Mouse (Mus musculus) lung, postnatal 25 days (tissue): Measurements from ENCODE around the gene Sct.

Experiments used
- DNase-seq: peaks from one replicate; pipeline ENCODE4 v3.0.0; 2022; ENCODE audit warnings: low spot score

Sct gene

DNA sequence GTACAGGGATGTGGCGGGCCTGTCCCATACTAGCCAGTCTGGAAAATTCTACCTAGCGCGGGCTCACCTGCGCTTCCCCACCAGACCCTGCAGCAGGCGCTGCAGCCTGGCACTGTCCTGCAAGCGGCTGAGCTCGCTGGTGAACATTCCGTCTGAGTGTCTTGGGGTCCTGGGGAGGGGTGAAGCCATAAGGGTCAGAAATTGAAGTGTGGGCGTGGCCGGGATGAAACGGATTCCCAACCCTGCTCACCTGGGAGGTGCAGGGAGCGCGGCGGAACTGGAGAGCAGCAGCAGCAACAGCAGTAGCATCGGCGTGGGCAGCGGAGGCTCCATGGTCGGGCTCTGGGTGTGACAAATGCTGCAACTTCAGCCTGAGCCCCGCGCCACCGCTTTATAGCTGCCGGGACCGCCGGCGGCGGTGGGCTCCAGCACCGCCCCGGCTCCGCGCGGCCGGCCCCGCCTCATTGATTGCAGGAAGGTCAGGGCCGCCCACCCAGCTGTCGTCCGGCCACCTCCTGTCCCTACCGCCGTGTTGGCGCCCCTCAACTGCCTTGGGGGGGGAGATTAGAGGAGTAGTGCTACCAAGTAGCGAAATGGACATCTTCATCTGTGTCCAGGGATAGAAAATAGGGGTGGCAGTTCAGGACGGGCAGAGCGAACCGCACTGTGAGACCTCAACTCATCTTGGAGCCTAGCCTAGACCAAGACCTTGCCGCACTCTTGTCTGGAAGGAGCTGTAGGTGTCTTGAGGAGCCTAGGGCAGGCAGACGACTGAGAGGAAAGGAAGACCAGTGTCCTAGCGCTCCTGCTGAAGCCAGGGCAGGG is at the start of gene Sct:
Sct (minus strand) TSS at position 368 of the 825 bp plus-strand sequence.
- DNase-seq: no peak

GRCm38 (mm10) chr7:141328373-141328990 is 49.5 kb upstream of the Sct start:
- DNase-seq: no peak

DNA sequence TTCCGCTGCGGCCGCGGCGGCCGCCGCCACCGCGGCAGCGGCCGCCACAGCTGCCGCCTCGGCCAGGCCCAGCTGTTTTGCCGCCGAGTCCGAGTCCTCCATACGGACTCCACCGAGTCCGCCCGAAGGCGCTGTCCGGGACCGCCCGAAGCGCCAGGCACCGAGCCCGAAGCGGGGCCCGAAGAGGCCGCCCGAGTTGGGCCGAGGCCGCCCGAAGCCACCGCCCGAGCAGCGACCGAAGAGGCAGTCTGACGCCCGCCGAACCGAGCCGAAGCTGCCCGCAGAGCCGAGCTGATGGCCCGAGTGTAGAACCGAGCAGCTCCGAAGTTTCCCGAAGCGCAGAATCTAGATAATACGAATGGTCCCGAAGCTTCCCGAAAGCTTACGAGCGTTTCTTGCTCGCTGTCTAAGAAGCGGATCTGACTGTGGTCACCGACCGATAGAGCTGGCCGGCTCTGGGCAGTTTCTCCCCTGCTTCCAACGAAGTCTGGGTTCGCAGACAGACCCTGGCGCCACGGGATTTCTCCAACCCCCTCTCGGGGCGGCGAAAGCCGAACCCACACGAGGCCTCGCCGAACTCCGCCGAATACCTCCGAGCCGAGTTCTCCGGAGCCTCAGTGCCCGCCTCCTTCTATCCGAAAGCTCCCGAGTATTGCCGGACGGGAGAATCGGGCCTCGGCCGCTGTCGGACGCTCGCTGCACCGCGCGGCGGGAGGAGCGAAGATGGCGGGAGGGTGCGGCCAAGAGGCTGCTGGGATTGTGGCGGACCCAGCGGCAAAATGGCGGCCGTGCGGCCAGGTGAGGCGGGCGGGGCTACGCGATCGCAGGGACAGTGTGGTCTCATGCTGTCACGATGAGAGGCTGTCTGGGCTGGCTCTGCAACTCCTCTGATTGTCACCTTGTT is 48.8 kb upstream of the Sct start, which contains the start of the genes Deaf1 and Tmem80:
Deaf1 (minus strand) TSS at position 222 of the 904 bp plus-strand sequence.
Tmem80 (plus strand) TSS at position 271 of the 904 bp plus-strand sequence.
- DNase-seq: peak; percentile 99

- no peak for DNase-seq
Measured at GRCm38 (mm10) chr7:141326546-141327446, 47.9 kb upstream of the Sct start.

DNA sequence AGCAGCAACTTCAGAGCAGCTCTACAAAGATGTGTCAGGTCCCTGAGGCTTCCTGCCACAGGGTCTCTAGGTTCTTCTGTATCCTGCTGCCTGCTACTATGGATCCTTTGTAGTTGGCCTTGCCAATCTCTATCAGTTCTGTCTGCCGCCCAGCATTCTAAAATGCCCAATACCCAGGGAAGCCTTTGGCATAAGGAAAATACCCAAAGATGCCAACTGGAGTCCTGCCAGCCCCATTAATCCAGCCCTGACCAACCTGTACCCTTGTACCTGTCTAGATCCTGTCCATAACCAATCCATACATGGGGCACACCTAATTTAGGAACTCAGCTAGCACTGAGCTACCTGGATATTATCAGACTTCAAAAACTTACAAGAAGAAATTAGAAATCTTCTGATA is 45.8 kb upstream of the Sct start:
- DNase-seq: no peak

DNA sequence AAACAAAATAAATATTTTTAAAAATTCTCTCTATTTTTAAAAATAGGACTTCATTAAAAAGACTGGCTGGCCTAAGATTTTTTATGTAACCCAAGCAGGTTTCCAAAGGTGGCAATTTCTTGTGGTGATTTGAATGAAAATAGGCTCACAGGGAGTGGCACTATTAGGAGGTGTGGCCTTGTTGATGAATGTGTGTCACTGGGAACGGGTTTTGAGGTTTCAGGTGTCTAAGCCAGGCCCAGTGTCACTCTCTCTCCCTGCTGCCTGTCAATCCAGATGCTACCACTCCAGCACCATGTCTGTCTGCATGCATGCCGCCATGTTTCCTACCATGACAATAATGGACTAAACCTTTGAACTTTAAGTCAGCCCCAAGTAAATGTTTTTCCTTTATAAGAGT is 40.5 kb upstream of the Sct start:
- no peak for DNase-seq

- DNase-seq: no peak
Measured at GRCm38 (mm10) chr7:141317619-141318132, 38.7 kb upstream of the Sct start.

- DNase-seq: peak; percentile 45
Measured at GRCm38 (mm10) chr7:141315974-141316373, 37.0 kb upstream of the Sct start.

DNA sequence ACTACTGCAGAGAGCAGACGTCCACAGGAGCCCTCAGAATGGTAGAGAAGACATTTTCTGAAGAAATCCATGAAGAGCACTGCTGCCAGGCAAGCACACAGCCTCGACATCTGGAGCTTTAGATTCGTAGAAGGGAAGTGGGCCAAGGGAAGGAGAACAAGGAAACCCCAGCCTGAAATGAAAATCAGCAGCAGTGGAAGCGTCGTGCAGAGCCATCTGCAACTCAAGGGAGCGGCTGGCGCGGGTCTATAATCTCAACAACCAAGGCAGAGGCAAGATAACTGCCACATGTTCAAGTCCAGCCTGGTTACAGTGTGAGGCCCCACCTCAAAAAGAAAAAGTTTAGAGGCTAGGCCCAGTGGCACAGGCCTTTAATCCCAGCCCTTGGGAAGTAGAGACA is 36.1 kb upstream of the Sct start:
- no peak for DNase-seq

DNA sequence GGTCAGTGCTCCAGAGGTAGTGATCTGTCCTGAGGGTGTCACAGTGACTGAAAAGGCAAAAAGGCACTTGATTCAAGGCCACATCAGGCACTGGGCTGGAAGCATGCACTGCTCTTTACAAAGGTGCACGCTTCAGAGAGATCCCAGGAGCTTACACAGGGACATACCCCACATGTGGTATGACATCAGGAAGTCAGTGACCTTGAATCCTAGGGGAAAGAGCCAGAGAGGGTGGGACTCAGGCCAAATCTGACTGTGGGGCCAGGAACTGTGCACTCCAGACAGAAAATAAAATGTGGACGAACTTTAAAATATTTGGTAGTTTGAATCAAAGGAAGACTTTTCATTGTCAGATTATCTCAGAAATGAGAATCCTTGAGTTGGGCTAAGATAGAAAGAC is 35.5 kb upstream of the Sct start:
- DNase-seq: no peak

DNA sequence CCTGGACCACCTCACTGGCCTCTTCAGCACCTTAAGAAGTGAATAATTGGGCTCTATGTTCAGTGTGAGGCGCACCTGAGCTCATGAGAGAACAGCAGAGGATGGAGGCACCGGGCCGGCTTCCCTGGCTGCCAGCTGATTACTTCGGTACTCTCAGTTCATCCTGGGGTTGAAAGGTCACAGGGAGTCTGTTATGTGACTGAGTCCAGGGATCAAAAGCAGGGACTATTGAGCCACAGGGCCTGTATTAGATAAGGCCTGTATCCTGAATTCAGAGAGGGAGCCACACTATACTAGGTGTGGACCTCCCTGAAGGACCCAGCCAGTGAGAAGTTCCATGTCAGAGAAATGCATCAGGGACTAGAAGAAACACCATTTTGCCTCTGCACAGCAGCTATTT is 25.6 kb upstream of the Sct start:
- no peak for DNase-seq

- DNase-seq: peak; percentile 18
Measured at GRCm38 (mm10) chr7:141302702-141303268, 23.9 kb upstream of the Sct start.

DNA sequence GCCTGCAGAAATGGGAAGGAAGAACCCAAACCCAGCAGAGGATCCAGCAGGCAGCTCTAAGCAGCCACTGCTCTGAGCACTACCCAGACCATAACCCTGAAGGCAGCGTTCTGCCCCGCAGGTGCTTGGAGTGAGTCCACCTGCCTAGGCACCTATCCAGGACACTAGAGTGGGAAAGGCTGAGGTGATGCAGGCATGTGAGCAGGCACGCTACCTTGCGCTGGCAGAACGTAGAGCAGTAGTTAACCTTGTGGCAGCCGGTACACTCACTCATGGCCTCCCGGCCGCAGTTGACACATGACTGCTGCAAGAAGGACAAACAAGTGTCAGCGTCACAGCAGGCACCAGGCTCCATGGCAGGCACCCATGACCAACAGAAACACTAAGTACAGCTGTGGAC is 22.5 kb upstream of the Sct start:
- DNase-seq: no peak

- no peak for DNase-seq
Measured at GRCm38 (mm10) chr7:141299175-141299574, 20.2 kb upstream of the Sct start.

DNA sequence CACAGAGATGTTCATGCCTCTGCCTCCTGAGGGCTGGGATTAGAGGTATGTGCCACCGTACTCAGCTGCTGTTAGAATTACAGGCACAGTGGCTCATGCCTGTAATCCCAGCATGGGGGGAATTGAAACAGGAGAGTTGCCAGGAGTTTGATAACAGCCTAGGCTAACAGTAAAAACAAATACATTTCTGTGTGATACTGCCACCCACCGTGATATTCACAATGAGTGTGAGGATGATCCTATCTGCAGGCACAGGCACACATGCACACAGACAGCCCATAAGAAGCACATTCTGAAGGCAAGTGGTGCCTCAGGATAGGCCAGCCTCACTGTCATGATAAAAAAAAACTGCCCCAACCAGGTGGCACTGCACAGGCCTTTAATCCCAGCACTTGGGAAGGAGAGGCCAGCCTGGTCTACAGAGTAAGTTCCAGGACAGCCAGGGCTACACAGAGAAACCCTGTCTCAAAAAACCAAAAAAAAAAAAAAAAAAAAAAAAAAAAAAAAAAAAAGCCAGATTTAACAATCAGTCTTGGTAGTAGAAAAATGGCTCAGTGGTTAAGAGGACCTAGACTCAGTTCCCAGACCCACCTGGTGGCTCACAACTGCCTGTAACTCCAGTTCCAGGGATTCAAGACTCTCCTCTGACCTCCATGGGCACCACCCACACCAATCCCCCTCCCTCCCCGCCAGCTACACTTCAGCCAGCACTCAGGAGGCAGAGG is 19.2 kb upstream of the Sct start:
- DNase-seq: no peak

GRCm38 (mm10) chr7:141294479-141294878 is 15.5 kb upstream of the Sct start:
- DNase-seq: no peak

- peak; percentile 18 for DNase-seq
Measured at GRCm38 (mm10) chr7:141293852-141294471, 15.0 kb upstream of the Sct start.

GRCm38 (mm10) chr7:141292583-141293388 is 13.9 kb upstream of the Sct start:
- DNase-seq: no peak
